Comparison of ENCODE assay signal across 26 mouse cellular contexts in genomic region chr9:23262851-23263250, GRCm38 (mm10). TPM values are rescaled to one million over a fixed set of nuclear protein-coding genes. Genes with fewer than 3 reads are reported as not detected.
"Had no signal": no experiment of that assay in that cellular context is flagged by ENCODE, and none has a peak within 500 bp of the region (broad histone marks: within the 10 kb centered on the region; RNA-seq: fewer than 3 reads in every experiment).

No protein-coding gene starts in this region.

- H3K27me3 ChIP-seq: heart, embryonic 13.5 days; heart, embryonic 15.5 days; hindbrain, embryonic 13.5 days; hindbrain, embryonic 15.5 days; liver, embryonic 12.5 days had no signal

- H3K4me2 ChIP-seq: heart, embryonic 11.5 days; heart, embryonic 13.5 days; heart, embryonic 15.5 days; hindbrain, embryonic 13.5 days; hindbrain, embryonic 15.5 days; limb, embryonic 12.5 days; liver, embryonic 12.5 days had no signal

- H3K36me3 ChIP-seq: heart, embryonic 15.5 days; hindbrain, embryonic 13.5 days; hindbrain, embryonic 15.5 days; limb, embryonic 10.5 days; liver, embryonic 12.5 days had no signal

- H3K4me1 ChIP-seq: heart, embryonic 15.5 days; hindbrain, embryonic 13.5 days; hindbrain, embryonic 15.5 days; limb, embryonic 12.5 days; liver, embryonic 12.5 days had no signal

- H3K27ac ChIP-seq: heart, embryonic 13.5 days; heart, embryonic 15.5 days; hindbrain, embryonic 13.5 days; hindbrain, embryonic 15.5 days; hindbrain, postnatal 0 days; layer of hippocampus, adult 2 months; limb, embryonic 10.5 days; limb, embryonic 12.5 days; liver, embryonic 12.5 days; liver, embryonic 14.5 days had no signal

- H3K9me3 ChIP-seq: heart, embryonic 15.5 days; hindbrain, embryonic 13.5 days; hindbrain, embryonic 15.5 days; limb, embryonic 10.5 days; liver, embryonic 12.5 days had no signal

- DNase-seq: gastrocnemius, postnatal 14 days; gastrocnemius, postnatal 36 days; heart, adult 18-20 months; heart, postnatal 14 days; heart, postnatal 36 days; kidney, adult 11 months; kidney, adult 2 months; kidney, adult 9 months; kidney, postnatal 10 days; kidney, postnatal 25 days; kidney, postnatal 4 days; layer of hippocampus, postnatal 36 days; liver had no signal

- H3K4me3 ChIP-seq: heart, embryonic 13.5 days; heart, embryonic 15.5 days; hindbrain, embryonic 13.5 days; hindbrain, embryonic 15.5 days; layer of hippocampus, adult 2 months; limb, embryonic 10.5 days; limb, embryonic 12.5 days; liver, embryonic 12.5 days had no signal

- H3K9ac ChIP-seq: heart, embryonic 13.5 days; heart, embryonic 15.5 days; hindbrain, embryonic 13.5 days; hindbrain, embryonic 15.5 days; limb, embryonic 12.5 days; liver, embryonic 12.5 days; liver, embryonic 14.5 days had no signal

- ATAC-seq: hindbrain, postnatal 0 days; intestine, embryonic 16.5 days; liver, embryonic 12.5 days had no signal

RNA-seq across cellular contexts. Expression of gene Bmper, which starts 40.0 kb away (rescaled TPM):
- total RNA-seq: hematopoietic stem cell, adult 5-6 weeks had no signal
